Mouse (Mus musculus) neural tube, embryonic 10.5 days (tissue): ENCODE results near the gene Rmnd5a.
A peak's percentile ranks its signal among the peaks of the same experiment; 100 is the strongest.

Source experiments
- DNase-seq: peaks from one replicate; pipeline ENCODE4 v3.0.0-alpha.2; 2017; ENCODE audit warnings: low spot score; ENCODE audit errors: extremely low spot score

Rmnd5a gene

DNA sequence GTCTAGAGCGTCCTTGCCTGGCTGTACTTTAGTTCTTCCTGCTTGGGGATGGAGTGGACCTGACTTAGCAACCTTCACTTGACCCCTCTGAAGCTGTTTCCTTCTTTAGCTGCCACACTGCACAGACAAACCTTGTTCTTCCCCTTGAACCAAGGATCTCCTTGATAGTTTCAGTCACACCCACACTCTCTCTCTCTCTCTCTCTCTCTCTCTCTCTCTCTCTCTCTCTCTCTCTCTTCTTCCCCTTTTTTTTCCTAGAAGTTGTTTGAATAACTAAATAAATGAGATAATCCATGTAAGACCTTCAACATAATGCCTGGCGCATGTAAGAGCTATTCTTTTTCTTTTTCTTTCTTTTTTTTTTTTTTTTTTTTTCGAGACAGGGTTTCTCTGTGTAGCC lies 1.7 kb upstream of the Rmnd5a start:
- DNase-seq: no peak

GRCm38 (mm10) chr6:71441251-71441580 lies 779 bp upstream of the Rmnd5a start:
- no peak for DNase-seq

DNA sequence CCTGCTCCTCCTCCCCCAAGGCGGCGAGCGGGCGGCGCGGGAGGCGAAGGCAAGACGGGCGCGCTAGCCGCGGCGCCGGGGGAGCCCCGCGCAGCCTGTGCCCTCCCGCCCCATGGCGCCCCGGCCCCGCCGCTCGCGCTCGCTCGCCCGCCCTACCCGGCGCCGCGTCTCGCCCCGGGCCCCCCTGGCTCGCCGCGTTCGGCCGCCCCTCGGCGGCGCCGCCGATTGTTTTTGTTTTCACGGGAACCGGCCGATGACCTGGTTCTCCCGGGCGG lies 283 bp downstream of the Rmnd5a start:
- DNase-seq: no peak

DNA sequence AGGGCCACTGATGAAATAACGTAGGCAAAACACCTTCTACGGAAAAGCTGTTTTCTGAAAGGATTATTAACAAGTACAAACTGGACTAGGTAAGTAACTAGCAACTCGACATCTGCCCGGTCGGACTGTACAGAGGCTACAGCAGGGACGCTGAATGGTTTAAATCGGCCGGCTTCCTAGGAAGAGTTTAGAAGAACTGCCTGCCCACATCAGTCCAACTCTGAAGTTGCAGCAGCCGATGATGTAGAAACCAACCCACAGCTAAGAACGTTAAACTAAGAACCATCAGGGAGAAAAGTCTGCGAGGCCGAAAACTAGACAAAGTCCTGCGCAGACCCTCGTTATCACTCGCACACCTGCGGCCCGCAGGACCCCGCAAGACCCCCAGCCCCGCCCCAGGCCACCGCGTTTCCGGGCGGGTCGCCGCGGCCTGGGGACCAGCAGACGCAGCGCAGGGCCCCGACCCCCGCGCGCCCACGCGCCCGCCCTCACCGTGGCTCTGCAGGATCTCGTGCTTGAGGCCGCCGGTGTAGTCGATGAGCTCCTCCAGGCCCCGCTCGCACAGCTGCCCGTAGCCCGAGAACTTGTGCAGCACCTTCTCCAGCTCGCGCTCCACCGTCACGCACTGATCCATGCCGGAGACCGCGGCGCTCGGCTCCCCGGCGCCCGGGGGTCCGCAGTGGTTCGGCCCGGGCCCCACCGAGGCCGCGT lies 776 bp downstream of the Rmnd5a start:
- peak; percentile 80 for DNase-seq

- DNase-seq: no peak
These were observed 2.4 kb downstream of the Rmnd5a start for GRCm38 (mm10) chr6:71438070-71438469.

GRCm38 (mm10) chr6:71427996-71428725 lies 12.3 kb downstream of the Rmnd5a start:
- DNase-seq: no peak

DNA sequence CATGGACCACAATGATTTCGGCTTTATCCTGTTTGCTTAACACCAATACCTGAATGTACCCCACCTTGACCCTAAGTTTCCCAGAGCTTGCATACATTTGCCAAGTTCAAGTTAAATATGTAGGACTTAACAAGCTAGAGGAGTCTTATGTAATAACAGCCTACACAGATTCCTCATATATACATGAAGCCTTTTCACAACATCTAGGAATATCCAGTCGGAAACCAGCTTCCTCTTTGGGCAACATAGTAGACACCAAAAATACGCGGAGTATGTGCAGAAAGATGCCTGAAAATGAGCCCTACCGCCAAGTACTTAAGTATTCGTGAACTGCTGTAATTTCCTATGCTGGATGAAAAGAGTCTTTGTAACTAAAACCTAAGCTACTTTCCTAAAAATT lies 14.8 kb downstream of the Rmnd5a start:
- no peak for DNase-seq

DNA sequence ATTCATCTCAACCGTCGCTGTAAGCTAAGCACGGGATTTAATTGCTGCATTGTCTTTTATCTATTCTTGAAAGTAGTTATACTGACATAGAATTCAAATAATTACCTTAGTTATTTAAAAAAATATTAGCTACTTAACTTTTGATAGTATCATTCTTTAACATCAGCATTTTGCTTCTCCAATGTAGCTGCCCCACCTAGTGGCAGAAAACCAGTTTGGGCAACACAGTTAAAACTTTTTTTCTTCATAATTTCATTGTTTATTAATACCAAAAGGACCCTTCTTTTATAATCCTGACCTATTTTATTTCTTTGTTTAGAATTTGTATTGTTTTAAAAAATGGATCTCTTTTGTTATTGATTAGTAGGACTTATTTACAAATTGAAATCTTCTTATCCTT lies 17.3 kb downstream of the Rmnd5a start:
- no peak for DNase-seq

DNA sequence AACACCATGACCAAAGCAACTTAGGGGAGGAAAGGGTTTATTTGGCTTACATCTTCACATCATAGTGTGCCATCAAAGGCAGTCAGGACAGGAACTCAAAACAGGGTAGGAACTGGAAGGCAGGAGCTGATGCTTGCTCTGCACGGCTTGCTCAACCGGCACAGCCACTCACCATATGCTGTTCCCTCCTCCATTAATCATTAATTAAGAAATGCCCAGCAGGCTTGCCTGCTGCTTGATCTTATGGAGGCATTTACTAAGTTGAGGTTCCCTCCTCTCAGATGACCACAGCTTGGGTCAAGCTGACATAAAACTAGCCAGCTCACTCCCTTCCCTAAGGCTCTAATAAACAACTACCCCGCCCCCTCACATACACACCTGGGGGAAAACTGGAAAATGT lies 18.3 kb downstream of the Rmnd5a start:
- no peak for DNase-seq

DNA sequence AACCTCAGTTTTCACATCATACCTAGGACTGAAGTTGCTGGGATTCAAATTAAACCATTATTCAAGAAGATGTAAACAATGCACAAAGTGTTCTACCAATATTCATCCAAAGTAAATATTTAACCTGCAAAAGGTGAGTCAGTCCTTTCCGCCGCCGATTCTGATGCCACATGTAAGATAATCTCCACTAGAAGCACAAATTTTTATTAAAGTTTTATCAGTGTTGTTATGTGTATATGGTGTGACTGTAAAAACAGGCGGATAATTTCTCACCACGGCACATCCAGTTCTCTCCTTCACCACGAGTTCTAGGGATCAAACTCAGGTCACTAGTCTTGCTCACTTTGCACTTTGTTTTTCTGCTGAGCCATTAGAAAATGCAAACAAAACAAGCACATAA lies 19.6 kb downstream of the Rmnd5a start:
- DNase-seq: no peak

- DNase-seq: no peak
These were observed 21.6 kb downstream of the Rmnd5a start for GRCm38 (mm10) chr6:71418874-71419273.

- DNase-seq: no peak
These were observed 25.0 kb downstream of the Rmnd5a start for GRCm38 (mm10) chr6:71415446-71415845.

DNA sequence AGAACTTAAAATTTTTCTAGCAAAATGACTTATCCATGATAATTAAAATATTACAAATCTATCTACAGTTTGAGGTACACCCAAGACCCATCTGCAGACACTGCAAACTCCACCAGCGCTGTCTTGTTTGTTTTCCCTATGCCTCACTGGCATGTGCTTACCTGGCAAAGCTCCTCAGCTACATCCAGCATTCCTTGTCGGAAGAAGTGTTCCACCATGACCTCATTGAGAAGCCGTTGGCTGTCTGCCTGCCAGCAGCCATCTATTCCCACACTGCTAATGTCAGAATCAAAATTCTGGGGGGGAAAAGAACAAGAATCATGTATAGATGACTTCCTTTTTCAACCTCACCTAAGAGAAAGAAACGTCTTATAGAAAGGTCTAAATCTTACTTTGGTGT lies 25.8 kb downstream of the Rmnd5a start:
- DNase-seq: no peak

DNA sequence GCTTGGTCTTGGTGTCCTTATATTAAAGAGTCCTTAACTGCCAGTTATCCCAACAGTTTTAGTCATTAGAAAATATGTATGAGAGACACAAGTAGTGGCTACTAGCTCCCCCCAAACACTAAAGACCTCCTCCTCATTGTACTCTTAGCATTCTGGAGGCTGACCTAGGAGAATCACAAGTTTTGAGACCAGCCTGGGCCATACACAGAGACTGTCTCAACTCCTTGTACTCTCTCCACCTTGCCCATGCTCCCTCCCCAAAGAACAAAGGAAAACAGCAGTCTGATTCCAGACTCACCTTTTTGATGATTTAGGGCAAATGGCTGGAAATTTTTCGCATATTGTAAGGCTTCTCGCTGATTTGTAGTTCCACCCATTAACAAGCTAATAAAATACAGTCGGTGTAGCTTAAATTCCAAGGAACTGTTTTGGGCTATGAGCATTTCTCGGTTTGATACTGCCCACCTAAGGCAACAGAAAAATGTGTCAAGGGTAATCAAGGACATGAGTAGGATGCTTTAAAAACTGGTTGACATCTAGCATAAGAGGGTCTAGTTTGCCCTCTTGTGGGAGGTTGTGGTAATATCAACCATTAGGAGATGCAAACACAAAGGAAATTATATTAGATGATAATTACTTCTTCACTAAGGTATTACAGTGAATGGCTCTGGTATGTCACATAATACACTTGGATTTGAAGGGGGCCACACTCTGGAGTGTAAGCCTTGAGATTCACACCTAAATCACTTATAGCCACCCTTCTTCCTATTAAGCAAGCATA lies 41.4 kb downstream of the Rmnd5a start:
- DNase-seq: no peak

- DNase-seq: no peak
These were observed 43.7 kb downstream of the Rmnd5a start for GRCm38 (mm10) chr6:71396761-71397160.

GRCm38 (mm10) chr6:71396016-71396415 lies 44.4 kb downstream of the Rmnd5a start:
- no peak for DNase-seq

DNA sequence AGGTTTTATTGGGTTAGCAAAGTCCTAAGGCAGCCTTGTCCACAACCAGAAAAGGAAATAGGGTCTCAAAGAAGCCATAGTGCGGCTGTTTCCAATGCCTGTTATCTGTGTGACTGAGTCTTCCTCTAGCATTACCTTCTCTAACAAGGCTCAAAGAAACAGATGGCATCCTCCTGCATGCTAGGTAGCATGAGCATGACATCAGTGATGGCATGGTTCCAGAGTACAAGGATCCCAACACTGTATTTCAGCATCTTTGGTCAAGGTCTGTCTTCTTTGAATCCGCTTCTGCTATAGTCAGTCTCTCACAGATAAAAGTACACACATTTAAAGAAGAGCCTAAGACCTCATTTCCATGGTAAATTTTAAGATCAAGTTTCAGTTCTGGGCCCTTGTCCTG lies 49.9 kb downstream of the Rmnd5a start:
- no peak for DNase-seq

GRCm38 (mm10) chr6:71381654-71382053 lies 58.8 kb downstream of the Rmnd5a start:
- DNase-seq: no peak

DNA sequence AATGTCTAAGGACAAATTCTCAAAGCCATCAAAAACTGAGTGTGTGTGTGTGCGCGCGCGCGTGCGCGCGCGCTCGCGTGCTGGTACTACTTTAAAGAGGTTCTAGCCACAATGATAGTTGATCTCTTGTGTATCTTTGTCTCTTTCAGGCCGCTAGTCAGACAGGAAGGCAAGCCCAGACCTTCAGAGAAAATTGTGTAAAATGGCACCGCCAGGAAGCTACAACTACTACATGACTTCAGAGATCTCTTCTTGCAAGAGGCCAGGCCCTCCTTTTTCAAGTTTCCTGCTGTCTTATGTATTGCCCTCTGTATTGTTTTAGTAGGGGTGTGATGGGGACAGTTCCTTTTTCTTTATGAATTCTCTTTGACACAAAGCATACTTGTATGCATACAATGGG lies 63.7 kb downstream of the Rmnd5a start:
- DNase-seq: no peak

DNA sequence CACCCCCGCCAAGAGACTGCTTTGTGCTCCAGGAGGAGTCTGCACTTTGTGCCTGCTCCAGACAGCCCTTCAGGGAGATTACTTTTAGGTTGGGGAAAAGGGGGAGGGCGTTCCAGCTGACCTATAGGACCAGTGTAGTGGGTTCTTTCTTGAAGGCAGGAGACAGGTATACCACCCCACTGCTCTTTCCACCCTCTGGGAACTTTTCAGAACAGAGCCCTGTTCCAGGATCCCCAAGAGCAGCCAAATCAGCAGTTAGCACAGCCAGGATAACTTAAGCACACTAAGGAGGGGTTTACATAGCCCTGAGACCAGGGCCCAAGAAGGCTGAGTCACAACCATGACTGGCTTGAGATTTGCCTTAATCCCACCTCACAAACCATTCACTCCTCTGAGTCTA lies 65.5 kb downstream of the Rmnd5a start:
- no peak for DNase-seq

DNA sequence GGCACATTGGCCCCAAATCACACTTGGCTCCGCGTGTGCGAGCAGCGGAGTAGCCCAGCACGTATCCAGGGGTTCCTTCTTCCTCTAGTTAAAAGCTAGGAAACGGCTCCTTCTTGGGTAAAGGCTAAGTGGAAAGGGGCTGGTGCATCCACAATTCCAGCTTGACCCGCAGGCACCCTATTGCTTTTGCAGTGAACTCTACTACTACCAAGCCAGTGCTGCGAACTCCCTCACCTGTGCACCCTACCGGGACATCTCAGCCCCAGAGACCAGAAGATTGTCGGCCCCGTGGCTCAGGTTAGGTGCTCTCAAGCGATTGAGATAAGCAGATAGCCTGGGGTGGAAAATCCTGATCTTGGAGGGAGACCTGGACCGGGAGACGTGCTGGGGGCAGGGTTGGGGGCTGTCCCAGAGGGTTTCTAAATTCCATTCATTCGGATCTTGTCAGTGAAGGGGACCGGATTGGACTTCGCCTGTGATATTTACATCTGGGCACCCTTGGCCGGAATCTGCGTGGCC lies 66.1 kb downstream of the Rmnd5a start:
- DNase-seq: no peak

DNA sequence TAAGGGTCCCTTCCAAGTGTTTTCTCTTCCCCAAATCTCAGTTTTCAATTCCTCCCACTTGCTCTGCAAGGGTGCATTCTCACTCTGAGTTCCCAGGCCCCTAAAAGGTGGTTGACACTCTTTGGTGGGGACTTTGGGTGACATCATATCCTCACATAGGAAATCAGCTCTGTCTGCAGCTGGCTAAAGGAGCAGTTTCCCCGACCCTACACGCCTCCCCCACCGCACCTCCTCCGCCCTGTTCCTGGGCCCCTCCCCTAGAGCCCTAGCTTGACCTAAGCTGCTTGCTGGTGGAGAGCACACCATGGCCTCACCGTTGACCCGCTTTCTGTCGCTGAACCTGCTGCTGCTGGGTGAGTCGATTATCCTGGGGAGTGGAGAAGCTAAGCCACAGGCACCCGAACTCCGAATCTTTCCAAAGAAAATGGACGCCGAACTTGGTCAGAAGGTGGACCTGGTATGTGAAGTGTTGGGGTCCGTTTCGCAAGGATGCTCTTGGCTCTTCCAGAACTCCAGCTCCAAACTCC lies 67.1 kb downstream of the Rmnd5a start, which contains the start of gene Cd8a:
Gene Cd8a, plus strand, starts transcription at position 179 of the 527 bp plus-strand sequence.
- DNase-seq: no peak
